ENCODE assay signal across 13 mouse cellular contexts in the genomic region with DNA sequence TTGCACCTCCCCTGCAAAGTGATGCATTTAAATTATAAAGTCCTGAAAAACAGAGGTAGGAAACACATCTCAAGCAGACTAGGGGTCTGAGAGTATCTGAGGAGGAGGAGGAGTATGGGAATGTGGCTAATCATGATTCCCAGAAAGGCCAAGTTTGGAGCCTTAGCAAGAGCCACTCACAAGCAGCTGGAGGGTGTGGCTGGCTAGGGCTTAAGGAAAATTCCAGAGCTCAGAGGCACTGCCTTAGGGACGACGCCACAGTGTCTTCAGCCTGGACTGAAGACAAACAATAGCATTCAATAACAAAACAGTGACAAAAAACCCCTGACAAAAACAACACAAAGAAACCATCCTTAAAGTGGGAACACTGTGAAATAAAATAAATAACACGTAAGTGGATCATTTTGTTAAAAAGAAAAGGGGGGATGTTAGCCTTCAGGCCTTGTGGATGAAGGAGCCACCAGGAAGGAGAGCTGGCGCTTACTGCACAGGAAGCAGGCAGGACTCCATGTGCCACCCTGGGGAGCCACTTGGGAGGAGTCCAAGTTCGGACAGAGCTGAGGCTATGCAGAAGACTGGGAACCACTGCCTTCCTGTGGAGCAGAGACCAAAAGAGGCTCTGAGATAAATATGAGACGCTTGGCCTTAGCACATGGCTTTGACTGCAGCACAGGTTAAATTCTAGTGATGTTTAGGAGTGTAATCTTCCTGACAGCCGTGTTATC. TPM values are rescaled to one million over a fixed set of nuclear protein-coding genes. Genes with fewer than 3 reads are reported as not detected.
DNase-seq lines count a peak whose midpoint lies in the region.
"Had no signal": no experiment of that assay in that cellular context is flagged by ENCODE, and none has a peak within 500 bp of the region (broad histone marks: within the 10 kb centered on the region; RNA-seq: fewer than 3 reads in every experiment).

No protein-coding gene starts in this region.

- no peak overlapping the region for H3K4me3 ChIP-seq in heart, embryonic 10.5 days
- H3K4me3 ChIP-seq: forebrain, embryonic 10.5 days; neural tube, embryonic 15.5 days had no signal

- H3K27ac ChIP-seq in heart, embryonic 10.5 days: no peak overlapping the region
- H3K27ac ChIP-seq: forebrain, embryonic 10.5 days; hindbrain, embryonic 14.5 days; neural tube, embryonic 15.5 days had no signal

- H3K9me3 ChIP-seq in heart, embryonic 10.5 days: no peaks in the 10 kb centered on the region
- H3K9me3 ChIP-seq: forebrain, embryonic 10.5 days; neural tube, embryonic 15.5 days had no signal

- H3K4me1 ChIP-seq in heart, embryonic 10.5 days: no peaks in the 10 kb centered on the region
- H3K4me1 ChIP-seq: forebrain, embryonic 10.5 days; neural tube, embryonic 15.5 days had no signal

- no peaks in the 10 kb centered on the region for H3K27me3 ChIP-seq in heart, embryonic 10.5 days (ENCODE audit: insufficient read depth, poor library complexity, severe bottlenecking)
- H3K27me3 ChIP-seq: CH12.LX; neural tube, embryonic 15.5 days had no signal

- WGBS in heart, embryonic 10.5 days: 60% methylated on average over 7 of the region's 7 CpGs

- peak; percentile 73 to 83 for DNase-seq in heart, adult 18-20 months
- no peak for DNase-seq in heart, embryonic 10.5 days (ENCODE audit: low spot score)
- peak; percentile 1 to 53 for DNase-seq in adrenal gland, postnatal 36 days
- peak; percentile 73 for DNase-seq in heart, adult 8-10 months (ENCODE audit: low spot score)
- DNase-seq in kidney, postnatal 4 days: peak; percentile 19 to 25
- no peak for DNase-seq in frontal cortex, postnatal 25 days (ENCODE audit: low spot score in 2 of 2)
- no peak for DNase-seq in thymus, postnatal 4 days
- DNase-seq in Muller cell, postnatal 12 days (ENCODE audit: inconsistent ontology term): no peak
- DNase-seq: spleen, adult 18-20 months had no signal

- H3K36me3 ChIP-seq in heart, embryonic 10.5 days: no peaks in the 10 kb centered on the region
- H3K36me3 ChIP-seq: forebrain, embryonic 10.5 days; neural tube, embryonic 15.5 days had no signal

RNA-seq across cellular contexts. Expression of a gene that starts 56.6 kb away (rescaled TPM):
- total RNA-seq in heart, adult 18-20 months (2021): 10 to 100 TPM; 20.7 to 29.5 TPM
- 112 and 136 TPM in 2 replicates for polyA plus RNA-seq in heart, embryonic 10.5 days (2016; fragmentation: Nextera tagmentation; extraction: Ambion mirVana)
- 10 to 100 TPM in 1 of 2 experiments, 1 to 10 TPM in 1; 9.2 to 16.0 TPM for total RNA-seq in adrenal gland, postnatal 36 days (2021)
- total RNA-seq in heart, adult 8-10 months (2022): 10 to 100 TPM; 16.6 to 24.1 (median 21.8) TPM

Comparison
In these comparisons a context has a peak if more than half of its experiments do, and no peak if none do; other contexts are left out.
1. DNase-seq: peak in heart, adult 18-20 months (2 of 2), adrenal gland, postnatal 36 days (2 of 2), heart, adult 8-10 months (single experiment) and kidney, postnatal 4 days (2 of 2); none in heart, embryonic 10.5 days (single experiment), frontal cortex, postnatal 25 days (0 of 2), thymus, postnatal 4 days (single experiment) and Muller cell, postnatal 12 days (single experiment).